Mouse (Mus musculus): ENCODE results near the gene Grik4.

- TF ChIP-seq FLI1 (IDR thresholded peaks at IDR 0.05; ENCODE audit: low read length) (no peak), GATA1 (IDR thresholded peaks at IDR 0.05; ENCODE audit: borderline replicate concordance, low read length) (no peak)
Observed at GRCm38 (mm10) chr9:42798280-42798679, 146.0 kb downstream of the Grik4 start.
